Mouse (Mus musculus) ES-CJ7 (cell line): ENCODE measurements around the gene Ipo13.

Experiments
- DNase-seq: peaks from one replicate; pipeline ENCODE4 v3.0.0; 2011; ENCODE audit warnings: low read depth, low spot score

Gene Ipo13

DNA sequence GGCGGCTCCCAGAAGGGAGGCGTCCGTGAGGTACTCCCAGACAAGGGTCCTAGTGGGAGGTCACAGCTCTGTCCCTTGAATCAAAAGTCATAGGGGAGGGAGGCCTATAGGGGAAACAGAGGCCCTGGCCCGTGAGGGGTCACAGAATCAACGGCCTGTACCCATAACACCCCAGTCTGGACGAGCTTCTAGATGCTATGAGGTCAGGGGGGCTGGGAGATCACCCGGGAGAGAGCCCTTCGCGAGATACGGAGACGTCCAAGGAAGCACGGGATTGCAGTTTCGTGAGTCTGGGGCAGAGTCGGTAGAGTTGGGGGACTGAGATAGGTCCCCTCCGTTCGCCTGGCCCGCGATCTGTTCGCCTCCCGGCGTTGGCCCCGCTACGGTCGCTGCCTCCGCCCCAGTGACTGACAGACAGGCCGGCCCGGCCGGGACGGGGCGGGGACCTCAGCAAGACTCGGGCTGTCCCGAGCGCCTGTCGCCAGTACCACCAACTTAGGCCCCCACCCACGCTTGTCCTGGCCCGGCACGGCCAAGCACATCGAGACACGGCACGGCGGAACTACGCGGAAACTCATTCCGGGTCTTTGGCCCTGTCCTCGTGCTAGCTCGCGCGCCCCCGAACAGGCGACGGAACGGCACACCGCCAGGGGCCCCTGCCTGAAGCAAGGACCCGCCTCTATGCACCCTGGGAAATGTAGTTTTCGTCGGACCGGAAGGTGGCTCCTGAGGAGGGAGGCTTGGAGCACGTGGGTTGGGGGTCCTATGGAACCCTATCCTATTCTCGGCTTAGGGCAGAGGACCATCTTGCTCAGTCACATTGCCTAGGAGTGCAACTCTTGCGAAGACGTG lies at the start of gene Ipo13:
Gene Ipo13 (minus strand): TSS at position 409 of the 852 bp plus-strand sequence.
- DNase-seq = peak; percentile 93

DNA sequence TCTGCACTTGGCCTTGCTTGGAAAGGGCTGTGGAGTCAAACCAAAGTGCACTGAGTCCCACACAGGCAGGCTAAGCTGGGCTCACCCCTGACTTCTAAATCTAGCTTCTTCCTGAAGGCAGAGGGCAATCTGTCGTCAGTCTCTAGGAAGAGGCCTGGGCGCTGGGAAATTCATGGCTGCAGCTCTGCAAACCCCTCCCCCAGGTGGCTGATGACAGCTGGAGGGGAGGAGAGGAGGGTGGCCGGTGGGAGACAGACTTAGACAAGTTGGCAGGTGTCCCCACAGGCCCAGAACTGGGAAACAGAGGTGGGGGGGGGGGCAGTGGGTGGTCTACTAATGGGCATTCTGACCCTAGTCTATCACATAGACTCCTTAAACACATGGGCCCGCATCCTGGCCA lies 42.7 kb upstream of the Ipo13 start:
- no peak for DNase-seq

DNA sequence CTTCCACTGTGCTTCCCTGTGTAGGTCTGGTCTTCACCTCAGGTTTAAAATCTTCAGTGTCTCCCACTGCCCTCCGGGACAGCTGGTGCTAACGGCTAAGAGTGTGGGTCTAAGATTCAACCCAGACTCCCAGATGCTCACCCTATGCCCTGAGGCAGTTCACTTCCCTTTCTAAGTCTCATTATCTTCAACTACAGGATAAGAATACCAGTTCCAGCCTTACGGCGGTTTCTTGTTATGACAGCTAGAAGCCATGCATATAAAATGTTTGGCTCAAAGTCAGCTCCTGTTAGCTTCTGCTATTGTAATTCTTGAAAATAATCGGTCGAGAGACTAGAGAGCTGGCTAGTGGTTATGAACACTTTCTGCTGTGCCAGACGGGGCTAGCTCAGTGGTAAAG lies 32.7 kb upstream of the Ipo13 start:
- no peak for DNase-seq

DNA sequence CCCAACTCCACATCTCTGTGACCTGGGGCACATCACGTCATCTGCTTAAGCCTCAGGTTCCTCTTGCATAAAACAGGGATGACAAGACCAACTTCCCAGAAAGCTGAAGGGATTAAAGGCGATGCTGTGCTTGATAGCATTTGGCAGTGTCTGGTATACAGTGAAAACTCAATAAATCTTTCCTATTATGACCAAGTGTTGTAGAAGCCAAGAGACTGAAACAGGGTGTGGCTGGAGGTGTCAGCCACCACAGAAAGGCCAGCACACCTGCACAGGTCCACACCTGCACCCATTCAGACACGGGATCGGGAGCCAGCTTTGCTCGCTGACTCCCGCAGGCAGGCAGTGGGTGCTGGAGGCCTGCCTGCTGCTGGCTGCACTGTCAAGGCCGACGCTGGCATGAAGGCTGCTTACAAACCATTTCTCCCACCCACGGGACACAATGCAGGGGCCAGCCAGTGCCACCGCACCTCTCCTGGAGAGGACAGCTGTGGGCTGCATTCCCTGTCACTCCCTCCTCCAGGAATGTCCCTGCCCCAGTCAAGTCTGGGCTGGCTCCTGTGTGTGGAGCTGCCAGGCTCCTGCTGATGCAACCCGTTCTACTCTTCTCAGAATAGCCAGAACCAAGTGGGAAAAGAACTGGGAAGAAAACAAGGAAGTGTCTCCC lies 32.0 kb upstream of the Ipo13 start:
- no peak for DNase-seq

DNA sequence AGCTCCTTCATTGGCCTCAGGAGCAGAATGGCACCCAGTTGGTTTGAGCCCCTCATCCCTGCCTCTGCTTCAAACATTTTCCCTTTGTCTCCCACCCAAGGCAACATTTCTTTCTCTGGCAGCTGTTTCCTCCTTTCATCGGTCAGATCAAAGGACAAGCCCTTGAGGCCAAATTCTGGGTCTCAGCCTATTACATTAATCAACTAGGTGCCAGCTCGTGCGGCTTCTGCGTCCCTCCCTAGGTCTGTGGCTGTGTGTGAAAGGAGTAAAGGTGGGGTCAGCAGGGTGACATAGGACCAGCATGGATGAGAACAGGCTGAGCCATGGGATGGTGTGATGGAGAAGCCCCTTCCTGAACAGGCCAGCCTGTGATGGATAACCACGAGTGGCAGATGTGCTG lies 28.5 kb upstream of the Ipo13 start:
- DNase-seq = no peak

DNA sequence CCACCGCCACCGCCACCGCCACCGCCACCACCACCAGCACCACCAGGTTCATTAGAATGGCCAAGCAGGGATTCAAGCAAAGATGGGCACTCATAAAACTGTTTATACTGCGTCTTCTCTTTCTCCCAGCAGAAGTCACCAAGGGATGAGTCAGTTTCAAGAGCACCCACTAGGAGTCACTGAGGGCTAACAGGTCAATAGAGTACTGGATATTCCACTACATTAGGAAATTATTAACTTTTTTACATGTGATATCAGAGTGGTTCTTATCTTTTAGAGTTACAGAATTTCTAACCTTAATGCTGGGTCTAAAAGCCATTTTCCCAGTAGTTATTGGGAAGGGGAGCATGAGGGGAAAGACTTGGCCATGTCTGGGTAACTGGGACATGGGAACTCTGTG lies 22.2 kb upstream of the Ipo13 start:
- no peak for DNase-seq

DNA sequence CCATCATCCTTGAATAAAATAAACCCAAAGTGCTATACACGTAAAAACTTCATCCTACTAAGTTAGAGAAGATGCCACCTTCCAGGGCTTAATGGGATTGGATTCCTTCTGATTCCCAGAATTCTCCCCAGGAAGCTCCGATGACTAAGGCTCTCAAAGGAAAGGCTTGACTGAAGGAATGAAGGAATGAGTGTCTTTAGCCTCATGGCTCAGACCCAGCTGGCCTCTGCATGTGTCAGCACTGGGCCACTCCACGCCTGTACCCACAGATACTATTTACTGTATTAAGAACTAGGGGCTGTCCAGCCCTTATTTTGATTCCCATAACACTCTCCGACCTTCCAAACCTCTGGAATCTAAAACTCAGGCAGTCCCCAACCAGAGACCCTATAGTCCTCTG lies 19.3 kb upstream of the Ipo13 start:
- no peak for DNase-seq

DNA sequence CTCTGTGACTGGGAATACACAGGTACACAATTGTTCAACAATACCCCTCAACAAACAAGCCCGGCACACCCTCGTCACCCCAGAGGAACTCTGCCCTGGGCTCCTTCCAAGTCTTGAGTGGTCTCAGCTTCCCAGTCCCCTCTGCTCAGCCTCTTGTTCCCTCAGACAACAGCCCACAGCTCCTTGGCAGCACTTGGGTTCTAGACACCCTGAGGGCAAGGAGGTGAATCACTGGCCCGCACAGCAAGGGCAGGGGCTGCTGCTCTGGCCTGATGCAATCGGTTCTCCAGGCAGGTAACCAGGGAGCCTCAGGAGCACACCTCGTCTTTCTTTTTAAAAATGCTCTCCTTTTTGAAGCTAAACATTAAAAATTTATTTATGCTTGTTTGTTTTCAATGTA lies 18.4 kb upstream of the Ipo13 start:
- DNase-seq = no peak

DNA sequence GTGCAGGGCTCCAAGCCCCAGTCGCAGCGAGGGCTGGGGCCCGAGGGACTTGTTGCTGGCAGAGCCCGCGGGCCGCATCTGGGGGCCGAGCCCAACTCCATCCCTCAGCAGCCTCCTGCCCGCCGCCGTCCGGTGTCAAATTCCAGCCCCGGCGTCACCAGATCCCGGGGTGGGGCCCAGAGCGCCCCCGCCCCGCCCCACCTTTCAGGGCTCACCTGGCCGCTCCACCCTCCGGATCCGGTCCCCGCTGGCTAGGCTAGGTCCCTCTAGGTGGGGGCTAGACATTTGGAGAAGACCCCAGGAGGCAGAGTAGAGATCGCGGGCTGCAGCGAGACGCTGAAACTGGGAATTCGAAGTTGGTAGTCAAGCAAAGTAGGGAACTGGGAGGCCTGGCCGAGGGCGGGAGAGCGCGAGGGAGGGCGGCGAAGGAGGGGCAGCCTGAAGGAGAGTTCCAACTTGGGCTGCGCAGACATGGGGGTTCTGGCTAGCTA lies 14.6 kb upstream of the Ipo13 start, which contains the start of gene Artn:
Gene Artn (minus strand): TSS at position 373 of the 491 bp plus-strand sequence.
- peak; percentile 39 for DNase-seq

DNA sequence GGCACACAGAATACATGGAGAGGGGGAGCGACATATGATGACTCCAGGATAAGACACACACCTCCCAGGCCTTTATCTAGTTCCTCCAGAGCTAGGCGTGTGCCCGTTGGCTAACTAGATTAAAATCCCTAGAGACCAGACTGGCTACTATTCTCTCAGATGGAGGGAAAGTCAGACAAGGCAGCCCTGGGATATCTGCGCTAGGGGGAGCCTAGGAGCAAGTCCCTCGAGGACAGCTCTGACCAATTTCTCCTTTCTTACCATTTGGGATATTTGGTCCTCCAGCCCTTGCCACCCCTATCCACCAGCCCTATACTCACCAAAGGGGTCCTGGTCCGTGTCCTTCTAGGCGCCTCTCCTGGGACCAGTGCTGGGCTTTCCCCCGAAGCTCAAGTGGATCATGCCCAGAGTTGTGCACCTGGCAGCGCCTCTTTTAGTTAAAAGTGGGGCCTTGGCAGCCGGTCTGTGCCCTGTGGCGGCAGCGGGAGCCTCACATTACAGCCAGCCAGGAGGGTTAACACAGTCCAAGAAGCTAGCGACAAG lies 14.0 kb upstream of the Ipo13 start:
- DNase-seq = peak; percentile 49

DNA sequence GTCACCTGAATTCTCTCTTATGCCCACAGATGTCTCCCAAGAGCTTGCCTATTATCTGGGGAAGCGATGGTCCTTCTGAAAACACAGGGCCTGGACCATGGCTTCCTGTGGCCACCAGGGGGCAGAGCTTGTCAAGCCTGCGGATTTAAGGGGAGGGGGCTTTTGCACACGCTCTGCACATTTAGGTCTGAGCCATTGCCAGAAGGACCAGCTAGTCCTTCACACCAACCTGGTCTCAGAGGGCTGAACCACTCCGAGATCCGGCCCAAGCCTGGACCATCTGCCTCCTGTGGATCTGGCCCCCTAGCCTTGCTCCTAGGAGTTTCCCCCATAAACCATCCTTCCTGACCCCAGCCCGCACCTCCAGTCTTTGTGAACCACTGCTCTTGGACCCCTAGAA lies 13.4 kb upstream of the Ipo13 start:
- DNase-seq = peak; percentile 64

DNA sequence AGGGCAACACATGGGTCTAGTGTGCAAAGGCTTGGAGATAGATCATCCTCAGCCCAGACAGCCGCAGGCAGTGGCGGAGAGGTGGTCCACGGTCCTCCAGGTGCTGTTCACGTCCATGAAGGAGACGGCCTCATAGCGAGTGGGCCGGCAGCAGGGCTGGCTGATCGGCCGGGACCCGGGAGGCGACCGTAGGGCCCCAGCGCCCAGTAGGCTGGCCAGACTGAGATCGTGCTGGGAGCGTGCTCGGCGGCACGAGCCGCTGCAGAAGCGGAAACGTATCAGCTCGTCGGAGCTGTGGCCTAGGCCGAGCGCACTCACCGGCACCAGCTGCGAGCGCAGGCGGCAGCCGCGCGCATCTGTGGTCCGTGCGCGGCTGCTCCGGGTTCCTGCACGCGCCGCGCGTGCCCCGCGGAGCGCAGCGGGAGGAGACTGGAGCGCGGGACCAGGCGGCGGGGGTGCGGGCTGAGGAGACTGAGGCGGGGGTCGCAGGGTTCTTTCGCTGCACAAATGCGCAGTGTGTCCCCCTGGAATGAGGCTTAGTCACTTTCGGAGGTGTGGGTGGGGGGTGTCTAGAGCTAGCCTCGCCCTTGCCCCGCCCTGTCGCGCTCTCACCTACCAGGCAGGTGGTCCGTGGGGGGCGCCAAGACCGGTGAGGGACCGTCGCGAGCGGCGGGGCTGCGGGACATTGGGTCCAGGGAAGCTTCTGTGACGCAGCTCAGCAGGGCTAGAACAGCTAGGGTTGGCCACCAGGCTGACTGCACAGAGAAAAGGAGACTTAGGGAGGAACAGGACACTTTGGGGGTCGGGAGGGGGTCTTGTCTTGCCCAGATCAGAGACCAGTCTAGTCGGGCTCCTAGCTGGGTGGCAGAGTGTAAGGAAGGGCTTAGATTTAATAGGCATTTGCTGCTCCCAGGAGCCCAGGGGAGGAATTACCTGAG lies 12.0 kb upstream of the Ipo13 start:
- DNase-seq = peak; percentile 35

DNA sequence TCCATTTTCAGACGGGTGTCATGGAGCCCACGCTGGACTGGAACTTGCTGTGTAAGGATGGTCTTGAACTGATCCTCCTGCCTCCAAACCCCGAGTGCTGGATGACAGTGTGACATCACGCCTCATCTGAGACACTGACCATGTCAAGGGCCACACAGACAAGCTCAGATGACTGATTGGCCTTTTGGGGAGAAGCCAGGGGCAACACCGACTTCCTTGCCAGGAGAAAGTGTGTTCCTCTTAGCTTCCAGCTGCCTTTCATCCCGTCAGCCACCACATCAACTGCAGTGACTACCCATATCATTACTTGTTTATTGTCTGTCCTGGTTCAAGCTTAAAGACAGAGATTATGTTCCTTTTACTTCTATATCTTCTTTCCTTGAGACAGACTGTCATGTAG lies 10.1 kb upstream of the Ipo13 start:
- DNase-seq = no peak

DNA sequence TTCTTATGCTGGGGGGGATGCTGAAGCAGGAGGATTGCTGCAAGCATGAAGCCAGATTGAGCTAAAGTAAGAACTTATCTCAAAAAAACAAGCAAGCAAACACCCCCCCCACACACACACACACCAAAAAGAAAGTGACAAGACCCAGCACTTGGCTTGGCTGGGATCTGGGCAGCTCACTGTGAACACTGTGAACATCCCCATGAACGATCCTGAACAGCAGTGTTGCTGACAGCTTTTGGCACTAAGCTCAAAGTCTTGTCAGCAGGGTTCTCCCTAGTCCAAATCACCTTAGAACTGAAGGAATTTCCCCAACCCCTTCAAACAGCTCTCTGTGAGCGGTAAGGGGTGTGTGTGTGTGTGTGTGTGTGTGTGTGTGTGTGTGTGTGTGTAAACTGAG lies 8.7 kb upstream of the Ipo13 start:
- DNase-seq = no peak

DNA sequence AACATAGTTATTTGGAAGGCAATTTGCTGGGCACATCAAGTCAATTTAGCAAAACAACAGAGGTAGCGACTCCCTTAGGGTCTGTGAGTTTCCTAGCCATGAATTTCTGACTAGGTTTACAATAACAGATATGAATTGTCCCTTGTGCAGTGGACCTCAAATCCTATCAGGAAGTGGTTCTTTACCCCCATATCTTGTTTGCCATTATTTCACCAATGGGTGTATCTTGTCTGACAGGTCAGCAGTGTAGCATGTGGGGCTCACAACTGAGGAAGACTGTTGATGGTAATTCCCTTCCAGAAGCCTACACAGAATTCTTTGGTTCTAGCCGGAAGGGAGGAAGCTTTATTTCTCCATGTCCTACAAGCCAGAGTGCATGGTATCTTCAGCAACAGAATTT lies 6.6 kb upstream of the Ipo13 start:
- DNase-seq = no peak

DNA sequence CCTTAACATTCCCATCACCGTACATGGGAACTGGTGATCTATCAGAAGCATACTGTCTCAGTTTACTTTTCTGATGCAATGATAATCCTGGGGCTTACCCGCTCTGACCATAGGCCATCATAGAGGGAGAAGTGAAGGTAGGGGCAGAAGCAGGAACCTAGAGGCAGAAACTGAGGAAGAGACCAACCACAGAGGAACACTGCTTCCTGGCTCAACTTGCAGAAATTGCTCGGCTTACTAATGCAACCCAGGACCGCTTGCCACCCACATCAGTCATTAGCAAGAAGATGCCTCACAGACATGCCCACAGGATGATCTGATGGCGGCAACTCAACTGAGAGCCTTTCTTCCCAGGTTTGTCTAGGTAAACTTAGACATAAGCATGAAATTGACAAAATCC lies 4.0 kb upstream of the Ipo13 start:
- DNase-seq = no peak

DNA sequence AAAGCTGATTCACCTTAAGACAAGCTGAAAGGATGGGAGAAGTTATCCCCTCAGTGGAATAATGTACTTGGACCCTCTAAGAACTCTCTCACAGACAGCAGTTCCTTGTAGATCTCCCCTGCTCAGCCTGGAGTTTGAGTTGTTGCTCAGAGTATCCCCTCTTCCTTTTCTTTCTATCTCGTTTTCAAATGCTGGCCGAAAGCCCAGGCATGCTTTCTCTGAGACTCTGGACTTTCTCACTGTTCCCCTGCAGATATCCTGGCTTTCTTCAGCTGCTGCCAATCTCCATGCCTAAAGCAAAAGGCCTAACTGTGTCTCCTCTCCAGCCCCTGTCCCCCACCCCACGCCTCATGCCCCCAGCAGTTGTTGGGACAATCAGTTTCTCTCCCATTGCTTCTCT lies 3.5 kb upstream of the Ipo13 start:
- no peak for DNase-seq

DNA sequence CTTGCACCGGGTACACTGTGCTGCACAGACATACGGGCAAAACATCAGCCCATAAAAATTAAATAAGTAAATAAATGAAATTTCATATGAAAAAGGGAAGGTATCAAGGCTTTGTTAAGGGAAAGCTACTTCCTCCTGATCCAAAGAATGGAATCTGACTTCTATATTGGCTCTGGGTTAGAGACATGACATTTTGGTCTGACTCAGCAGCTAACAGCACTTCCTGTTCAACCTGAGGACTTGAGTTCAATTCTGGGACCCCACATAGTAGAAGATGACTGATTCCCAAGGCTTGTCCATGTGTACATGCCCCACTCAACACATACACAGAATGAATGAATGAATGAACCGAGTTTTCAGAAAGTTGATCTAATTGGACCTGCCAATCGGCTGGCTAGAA lies 3.0 kb upstream of the Ipo13 start:
- no peak for DNase-seq

DNA sequence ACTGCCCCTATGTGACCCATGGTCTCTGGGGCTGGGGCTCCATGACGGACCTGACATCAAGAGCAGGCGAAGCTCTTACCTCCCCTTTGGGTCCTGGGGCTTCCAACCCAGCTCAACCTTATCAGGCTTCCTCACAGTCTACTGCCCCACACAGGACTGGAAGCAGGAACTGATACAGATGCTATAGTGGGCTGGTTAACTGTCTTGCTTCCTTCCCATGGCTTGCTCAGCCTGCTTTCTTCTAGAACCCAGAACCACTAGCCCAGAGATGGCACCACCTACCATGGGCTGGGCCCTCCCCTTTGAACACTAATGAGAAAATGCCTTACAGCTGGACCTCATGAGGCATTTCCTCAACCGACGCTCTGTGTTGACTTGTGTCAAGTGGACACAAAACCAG lies 2.6 kb upstream of the Ipo13 start:
- no peak for DNase-seq

DNA sequence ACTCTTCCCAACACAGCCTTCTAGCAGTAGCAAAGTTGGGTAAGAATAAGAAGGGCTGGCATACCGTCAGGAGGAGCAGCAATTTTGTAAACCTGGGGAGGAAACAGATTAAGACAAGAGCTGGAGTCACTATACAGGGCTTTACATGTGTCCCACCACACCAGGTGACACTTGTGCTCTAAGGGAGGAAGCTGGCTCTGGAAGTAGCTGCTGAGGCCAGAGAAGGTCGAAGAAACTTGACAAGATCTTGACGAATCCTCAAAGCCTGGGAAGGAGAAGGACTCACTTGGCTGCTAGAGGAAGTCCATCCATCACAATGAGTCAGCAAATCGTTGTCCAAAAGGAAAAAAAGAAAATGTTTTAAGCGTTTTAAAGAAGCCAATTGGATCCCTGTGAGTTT lies 1.6 kb upstream of the Ipo13 start:
- DNase-seq = no peak

DNA sequence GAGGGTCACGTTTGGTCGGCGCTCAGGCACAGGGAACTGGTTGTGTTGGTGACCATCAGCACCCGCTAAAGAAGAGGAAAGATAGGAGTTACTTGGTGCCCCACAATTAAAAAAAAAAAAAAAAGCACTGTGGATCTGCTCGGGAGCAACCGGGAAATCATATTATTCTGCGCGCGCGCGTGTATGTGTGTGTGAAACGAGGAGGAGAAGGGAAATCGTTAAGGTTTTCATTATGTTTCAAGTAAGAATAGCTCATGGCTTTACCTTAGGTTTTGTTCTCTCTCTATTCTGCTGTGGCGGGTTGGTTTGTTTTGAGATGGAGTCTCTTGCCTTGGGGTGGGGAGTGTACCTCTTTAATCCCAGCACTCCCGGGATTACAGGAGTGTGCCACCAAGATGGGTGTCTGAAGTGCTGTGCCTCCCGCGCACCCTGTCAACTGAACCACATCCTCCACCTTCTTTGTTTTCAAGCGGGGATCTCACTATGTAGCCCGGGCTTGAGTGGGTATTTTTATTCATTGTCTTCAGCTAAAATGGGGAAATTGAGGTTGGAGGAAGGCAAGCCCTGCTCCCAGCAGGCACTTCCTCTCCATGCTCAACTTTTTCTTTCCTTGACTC lies 798 bp upstream of the Ipo13 start:
- DNase-seq = no peak
